Mouse (Mus musculus): ENCODE results near the gene Pgghg. TPM values are rescaled to one million over a fixed set of nuclear protein-coding genes. Genes with fewer than 3 reads are reported as not detected.

Pgghg gene
- polyA plus RNA-seq, 1 experiment from 2014 or later, result 8.7 TPM

- no peak for ATAC-seq
- H3K4me2 ChIP-seq (replicated peaks), result no peak overlapping the region
Observed at GRCm38 (mm10) chr7:140938896-140939295, 2.3 kb upstream of the Pgghg start.

GRCm38 (mm10) chr7:140939669-140940171 lies 1.5 kb upstream of the Pgghg start:
- Histone ChIP-seq H3K36me3 (no peaks in the 10 kb centered on the region), H3K4me1 (replicated peaks) (peaks cover 14% of the 10 kb centered on the region), H3K4me2 (replicated peaks) (no peak overlapping the region), H3K9me3 (no peaks in the 10 kb centered on the region), H3K4me3 (replicated peaks) (no peak overlapping the region), H3K27ac (no peak overlapping the region), H3K27me3 (peaks cover 13% of the 10 kb centered on the region; the same call in 1 of the 2 replicates), H3K9ac (replicated peaks) (no peak overlapping the region)
- no peak for ATAC-seq
- WGBS, result 14% methylated on average over 8 of the region's 8 CpGs

More at GRCm38 (mm10) chr7:140938896-140939295, 2.3 kb upstream of the Pgghg start:
- Histone ChIP-seq H3K36me3 (no peaks in the 10 kb centered on the region), H3K27me3 (peaks cover 13% of the 10 kb centered on the region; the same call in 1 of the 2 replicates), H3K4me1 (replicated peaks) (peaks cover 14% of the 10 kb centered on the region), H3K9ac (replicated peaks) (no peak overlapping the region), H3K4me3 (replicated peaks) (no peak overlapping the region), H3K9me3 (no peaks in the 10 kb centered on the region), H3K27ac (no peak overlapping the region)
- WGBS, result 22% methylated on average over 2 of the region's 2 CpGs

GRCm38 (mm10) chr7:140942341-140942740 lies 1.1 kb downstream of the Pgghg start:
- Histone ChIP-seq H3K9ac (replicated peaks) (peak overlapping the region; percentile 54; the same call in 1 of the 2 replicates), H3K4me1 (replicated peaks) (peaks cover 14% of the 10 kb centered on the region), H3K9me3 (no peaks in the 10 kb centered on the region), H3K27me3 (peaks cover 4% of the 10 kb centered on the region; the same call in 1 of the 2 replicates), H3K4me2 (replicated peaks) (peak overlapping the region; percentile 61), H3K36me3 (no peaks in the 10 kb centered on the region), H3K27ac (no peak overlapping the region), H3K4me3 (replicated peaks) (peak overlapping the region; percentile 46)
- ATAC-seq, result no peak
- 67% methylated on average over 9 of the region's 9 CpGs for WGBS

- Histone ChIP-seq H3K36me3 (no peaks in the 10 kb centered on the region), H3K27me3 (peaks cover 4% of the 10 kb centered on the region; the same call in 1 of the 2 replicates), H3K9me3 (no peaks in the 10 kb centered on the region), H3K9ac (replicated peaks) (no peak overlapping the region), H3K4me1 (replicated peaks) (peaks cover 14% of the 10 kb centered on the region), H3K4me2 (replicated peaks) (no peak overlapping the region), H3K27ac (no peak overlapping the region), H3K4me3 (replicated peaks) (no peak overlapping the region)
- no peak for ATAC-seq
- 93% methylated on average over 10 of the region's 10 CpGs for WGBS
Observed at GRCm38 (mm10) chr7:140942811-140943210, 1.6 kb downstream of the Pgghg start.

- Histone ChIP-seq H3K36me3 (0 out of 2 replicates have a peak, but pooled peaks cover 1% of the 10 kb centered on the region), H3K27me3 (peaks cover 4% of the 10 kb centered on the region; the same call in 1 of the 2 replicates), H3K9me3 (no peaks in the 10 kb centered on the region), H3K4me1 (replicated peaks) (peaks cover 14% of the 10 kb centered on the region), H3K27ac (no peak overlapping the region), H3K4me3 (replicated peaks) (no peak overlapping the region), H3K4me2 (replicated peaks) (no peak overlapping the region), H3K9ac (replicated peaks) (no peak overlapping the region)
- 91% methylated on average over 4 of the region's 4 CpGs for WGBS
- ATAC-seq, result no peak
Observed at GRCm38 (mm10) chr7:140943356-140943755, 2.2 kb downstream of the Pgghg start.

- H3K4me3 ChIP-seq (replicated peaks), result no peak overlapping the region
- no peak overlapping the region for H3K4me2 ChIP-seq (replicated peaks)
- WGBS, result 89% methylated on average over 7 of the region's 7 CpGs
- H3K27ac ChIP-seq, result no peak overlapping the region
- 0 out of 2 replicates have a peak, but pooled peaks cover 5% of the 10 kb centered on the region for H3K36me3 ChIP-seq
- peaks cover 4% of the 10 kb centered on the region; the same call in 1 of the 2 replicates for H3K27me3 ChIP-seq
- ATAC-seq, result no peak
- H3K9ac ChIP-seq (replicated peaks), result no peak overlapping the region
- H3K9me3 ChIP-seq, result no peaks in the 10 kb centered on the region
- peaks cover 14% of the 10 kb centered on the region for H3K4me1 ChIP-seq (replicated peaks)
Observed at GRCm38 (mm10) chr7:140944236-140944635, 3.0 kb downstream of the Pgghg start.

GRCm38 (mm10) chr7:140945247-140945646 lies 4.1 kb downstream of the Pgghg start:
- ATAC-seq, result no peak

GRCm38 (mm10) chr7:140946311-140946710 lies 5.1 kb downstream of the Pgghg start:
- H3K9ac ChIP-seq (replicated peaks), result no peak overlapping the region
- 0 out of 2 replicates have a peak, but pooled peaks cover 5% of the 10 kb centered on the region for H3K36me3 ChIP-seq
- WGBS, result 87% methylated on average over 10 of the region's 10 CpGs

More at GRCm38 (mm10) chr7:140945247-140945646, 4.1 kb downstream of the Pgghg start:
- H3K4me2 ChIP-seq (replicated peaks), result no peak overlapping the region
- WGBS, result 95% methylated on average over 5 of the region's 5 CpGs
- no peak overlapping the region for H3K27ac ChIP-seq
- H3K9me3 ChIP-seq, result no peaks in the 10 kb centered on the region
- no peaks in the 10 kb centered on the region for H3K27me3 ChIP-seq
- H3K9ac ChIP-seq (replicated peaks), result no peak overlapping the region
- no peak overlapping the region for H3K4me3 ChIP-seq (replicated peaks)
- 0 out of 2 replicates have a peak, but pooled peaks cover 5% of the 10 kb centered on the region for H3K36me3 ChIP-seq
- H3K4me1 ChIP-seq (replicated peaks), result peaks cover 16% of the 10 kb centered on the region

GRCm38 (mm10) chr7:140946980-140947379 lies 5.8 kb downstream of the Pgghg start:
- Histone ChIP-seq H3K27me3 (no peaks in the 10 kb centered on the region), H3K9me3 (no peaks in the 10 kb centered on the region), H3K4me1 (replicated peaks) (peaks cover 19% of the 10 kb centered on the region), H3K4me3 (replicated peaks) (no peak overlapping the region), H3K27ac (no peak overlapping the region), H3K4me2 (replicated peaks) (no peak overlapping the region), H3K36me3 (0 out of 2 replicates have a peak, but pooled peaks cover 5% of the 10 kb centered on the region), H3K9ac (replicated peaks) (no peak overlapping the region)
- ATAC-seq, result no peak
- 75% methylated on average over 7 of the region's 7 CpGs for WGBS

More at GRCm38 (mm10) chr7:140946311-140946710, 5.1 kb downstream of the Pgghg start:
- Histone ChIP-seq H3K27me3 (no peaks in the 10 kb centered on the region), H3K4me1 (replicated peaks) (peaks cover 24% of the 10 kb centered on the region), H3K4me2 (replicated peaks) (no peak overlapping the region), H3K9me3 (no peaks in the 10 kb centered on the region), H3K4me3 (replicated peaks) (no peak overlapping the region), H3K27ac (no peak overlapping the region)
- no peak for ATAC-seq

- Histone ChIP-seq H3K27ac (no peak overlapping the region), H3K27me3 (no peaks in the 10 kb centered on the region), H3K4me2 (replicated peaks) (no peak overlapping the region), H3K4me3 (replicated peaks) (no peak overlapping the region), H3K9ac (replicated peaks) (no peak overlapping the region), H3K36me3 (0 out of 2 replicates have a peak, but pooled peaks cover 5% of the 10 kb centered on the region), H3K4me1 (replicated peaks) (peaks cover 14% of the 10 kb centered on the region), H3K9me3 (no peaks in the 10 kb centered on the region)
- WGBS, result 90% methylated on average over 8 of the region's 8 CpGs
- ATAC-seq, result no peak
Observed at GRCm38 (mm10) chr7:140948161-140948560, 7.0 kb downstream of the Pgghg start.

GRCm38 (mm10) chr7:140949255-140949654 lies 8.1 kb downstream of the Pgghg start:
- Histone ChIP-seq H3K9ac (replicated peaks) (no peak overlapping the region), H3K4me2 (replicated peaks) (no peak overlapping the region), H3K27ac (no peak overlapping the region), H3K4me3 (replicated peaks) (no peak overlapping the region), H3K36me3 (0 out of 2 replicates have a peak, but pooled peaks cover 5% of the 10 kb centered on the region), H3K4me1 (replicated peaks) (peaks cover 16% of the 10 kb centered on the region), H3K27me3 (no peaks in the 10 kb centered on the region), H3K9me3 (no peaks in the 10 kb centered on the region)
- 90% methylated on average over 6 of the region's 6 CpGs for WGBS
- no peak for ATAC-seq

- WGBS, result 78% methylated on average over 16 of the region's 16 CpGs
- Histone ChIP-seq H3K27me3 (no peaks in the 10 kb centered on the region), H3K27ac (no peak within 1 kb of the TSS), H3K9ac (replicated peaks) (no peak within 1 kb of the TSS), H3K9me3 (no peaks in the 10 kb centered on the region), H3K36me3 (0 out of 2 replicates have a peak, but pooled peaks cover 5% of the 10 kb centered on the region), H3K4me2 (replicated peaks) (no peak within 1 kb of the TSS), H3K4me1 (replicated peaks) (peaks cover 23% of the 10 kb centered on the region), H3K4me3 (replicated peaks) (no peak within 1 kb of the TSS)
- ATAC-seq, result no peak
Observed at GRCm38 (mm10) chr7:140949824-140950530, 8.8 kb downstream of the Pgghg start, which contains the start of gene Ifitm5. Gene Ifitm5 (minus strand): TSS chr7:140950291.
